Mouse (Mus musculus): ENCODE data around the gene Tmem50b. TPM values are rescaled to one million over a fixed set of nuclear protein-coding genes. Genes with fewer than 3 reads are reported as not detected.
A peak's percentile ranks its signal among the peaks of the same experiment; 100 is the strongest.

Gene Tmem50b
- polyA plus RNA-seq, 1 experiment from 2014 or later = 59.8 TPM

DNA sequence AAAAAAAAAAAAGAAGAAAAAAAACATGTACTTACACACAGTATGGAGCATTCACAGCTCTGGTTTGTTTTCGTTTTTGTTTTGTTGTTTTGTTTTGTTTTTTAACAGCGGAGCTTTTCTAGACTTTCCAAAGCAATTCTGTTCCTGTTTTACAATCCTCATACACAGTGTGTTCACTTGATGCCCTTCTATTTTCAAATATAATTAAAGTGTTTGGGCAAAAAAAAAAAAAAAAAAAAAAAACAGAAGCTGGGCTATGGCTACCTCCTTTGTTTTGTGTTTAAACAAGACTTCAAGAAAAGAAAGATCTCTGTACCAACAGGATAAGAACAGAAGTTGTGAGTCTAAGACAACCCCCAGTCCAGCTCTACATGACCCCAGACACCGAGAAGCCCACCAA is 8.9 kb downstream of the Tmem50b start:
- ChIA-PET POLR2A (interaction anchor here (0.6 kb wide), 4 partner anchors 21 to 757 kb away, joined by 3 to 4 read pairs (median 3); no protein-coding TSS in a partner anchor), CTCF (interaction anchor here (2.0 kb wide), 1 partner anchor 77 kb away, joined by 6 read pairs; no protein-coding TSS in a partner anchor)
- in situ Hi-C loops (cut with MboI; ENCODE audit: low pct_unique_long_range_greater_than_20kb) = loop anchor here (5.0 to 10.0 kb wide), 2 partner anchors 76 to 224 kb away; no protein-coding TSS in a partner anchor
- no peak for TF ChIP-seq CTCF (IDR thresholded peaks at IDR 0.05)
- DNase-seq (ENCODE audit: low read depth, low spot score) (no peak), ATAC-seq (no peak)
- H3K27me3 ChIP-seq = no peaks in the 10 kb centered on the region

DNA sequence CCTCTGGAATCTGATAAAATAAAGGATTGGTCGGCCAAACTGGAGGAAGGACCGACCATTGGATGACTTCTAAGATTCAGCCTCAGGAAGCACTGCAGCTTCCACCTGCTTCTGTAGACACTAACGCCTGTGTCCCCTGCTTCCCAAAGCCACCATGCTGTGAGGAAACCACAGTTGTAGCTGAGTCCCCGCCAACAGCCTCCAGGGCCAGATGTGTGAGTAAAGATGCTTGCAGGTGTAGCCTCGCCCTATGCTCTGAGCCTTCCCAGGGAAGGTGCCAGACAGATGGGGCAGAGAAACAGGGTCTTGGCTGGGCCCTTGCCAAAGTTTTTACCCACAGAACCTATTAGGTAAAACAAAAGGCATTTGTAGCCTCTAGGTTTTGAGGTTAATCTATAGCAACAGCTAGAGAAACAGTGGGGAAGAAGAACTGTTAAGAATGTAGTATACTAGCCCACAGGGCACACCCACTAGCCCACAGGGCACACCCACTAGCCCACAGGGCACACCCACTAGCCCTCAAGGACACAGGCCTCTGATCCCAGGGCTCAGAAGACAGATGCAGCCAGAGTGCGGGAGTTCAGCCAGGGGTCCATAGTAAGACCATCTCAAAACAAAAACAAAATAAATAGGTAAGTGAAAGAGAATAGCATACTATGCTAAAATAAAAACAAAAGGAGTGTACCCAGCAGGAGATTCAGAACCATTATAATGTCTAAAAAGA is 9.7 kb downstream of the Tmem50b start:
- ATAC-seq (no peak), DNase-seq (ENCODE audit: low read depth, low spot score) (no peak)
- in situ Hi-C loops (cut with MboI; ENCODE audit: low pct_unique_long_range_greater_than_20kb) = loop anchor here (5.0 to 10.0 kb wide), 2 partner anchors 76 to 223 kb away; no protein-coding TSS in a partner anchor
- no peak for TF ChIP-seq CTCF (IDR thresholded peaks at IDR 0.05)
- no peaks in the 10 kb centered on the region for H3K27me3 ChIP-seq
- CTCF ChIA-PET = interaction anchor here (0.6 kb wide), 1 partner anchor 972 kb away, joined by 3 read pairs; no protein-coding TSS in a partner anchor
- POLR2A ChIA-PET = no interaction called here

GRCm38 (mm10) chr16:91586244-91586643 is 11.4 kb downstream of the Tmem50b start:
- no peaks in the 10 kb centered on the region for H3K27me3 ChIP-seq
- in situ Hi-C loops (cut with MboI; ENCODE audit: low pct_unique_long_range_greater_than_20kb) = loop anchor here (5.0 to 10.0 kb wide), 2 partner anchors 74 to 221 kb away; no protein-coding TSS in a partner anchor
- ATAC-seq = no peak
- no peak for DNase-seq (ENCODE audit: low read depth, low spot score)
- ChIA-PET CTCF (no interaction called here), POLR2A (interaction anchor here (0.6 kb wide), 1 partner anchor 67 kb away, joined by 3 read pairs; no protein-coding TSS in a partner anchor)
- no peak for TF ChIP-seq CTCF (IDR thresholded peaks at IDR 0.05)

GRCm38 (mm10) chr16:91585617-91586016 is 12.0 kb downstream of the Tmem50b start:
- TF ChIP-seq CTCF (IDR thresholded peaks at IDR 0.05) = no peak
- in situ Hi-C loops (cut with MboI; ENCODE audit: low pct_unique_long_range_greater_than_20kb) = loop anchor here (5.0 to 10.0 kb wide), 2 partner anchors 73 to 221 kb away; no protein-coding TSS in a partner anchor
- ChIA-PET CTCF (no interaction called here), POLR2A (interaction anchor here (0.6 kb wide), 1 partner anchor 68 kb away, joined by 3 read pairs; no protein-coding TSS in a partner anchor)
- ATAC-seq (no peak), DNase-seq (ENCODE audit: low read depth, low spot score) (no peak)
- H3K27me3 ChIP-seq = no peaks in the 10 kb centered on the region

DNA sequence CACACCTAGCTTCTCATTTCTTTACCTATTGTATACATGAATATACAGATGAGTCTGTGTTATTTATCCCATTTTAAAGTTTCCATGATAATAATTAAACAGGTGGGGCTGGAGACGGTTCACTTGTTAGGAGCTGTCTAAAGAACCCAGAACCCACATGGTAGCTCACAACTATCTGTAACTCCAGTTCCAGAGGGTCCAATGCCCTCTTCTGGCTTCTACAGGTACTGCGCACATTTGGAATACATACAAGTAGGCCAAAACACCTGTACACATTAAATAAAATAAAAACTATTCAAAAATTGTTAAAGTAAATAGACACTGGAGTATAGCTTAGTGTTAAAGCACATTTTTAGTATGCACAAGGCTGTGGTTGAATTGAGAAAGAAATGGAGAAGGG is 15.3 kb downstream of the Tmem50b start:
- no peak for ATAC-seq
- peak; percentile 71 for TF ChIP-seq CTCF (IDR thresholded peaks at IDR 0.05)
- CTCF ChIA-PET = interaction anchor here (0.8 to 2.8 kb wide), 10 partner anchors 10 to 223 kb away, joined by 3 to 11 read pairs (median 5); no protein-coding TSS in a partner anchor

DNA sequence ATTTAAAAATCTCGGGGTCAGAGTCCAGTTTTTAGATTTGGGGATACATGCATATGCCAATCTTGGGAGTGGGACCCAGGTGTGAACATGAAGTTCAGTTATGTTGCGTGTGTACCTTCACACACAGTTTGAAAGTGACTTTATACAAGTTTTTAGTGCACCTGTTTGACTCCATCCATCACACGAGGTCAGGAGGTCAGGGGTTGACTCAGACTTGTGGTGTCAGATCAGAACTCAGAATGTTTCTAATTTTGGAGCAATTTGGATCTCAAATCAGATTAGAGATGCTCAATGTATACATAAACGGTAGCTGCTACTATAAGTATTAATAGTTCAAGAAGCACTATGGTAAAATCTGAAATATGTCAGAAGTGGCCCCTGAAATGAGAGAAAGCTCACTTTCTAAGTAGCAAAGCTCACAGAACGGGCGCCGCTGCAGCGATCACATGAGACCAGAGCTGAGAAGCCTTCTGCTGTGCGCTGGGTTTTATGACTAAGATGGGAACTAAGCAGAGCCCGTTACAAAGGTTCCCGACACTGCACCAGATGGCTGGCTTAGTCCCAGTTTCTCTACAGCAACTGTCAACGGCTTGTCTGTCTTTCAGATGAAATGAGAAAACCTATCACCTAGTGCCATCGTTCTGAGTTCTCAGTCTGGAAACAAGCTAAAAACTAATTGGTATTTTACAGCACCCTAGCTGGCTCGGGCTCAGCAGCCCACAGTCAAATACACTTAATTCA is 18.4 kb downstream of the Tmem50b start:
- ChIA-PET CTCF (interaction anchor here (1.5 kb wide), 1 partner anchor 9 kb away, joined by 5 read pairs; no protein-coding TSS in a partner anchor), POLR2A (no interaction called here)
- DNase-seq (ENCODE audit: low read depth, low spot score) (no peak), ATAC-seq (no peak)
- in situ Hi-C loops (cut with MboI; ENCODE audit: low pct_unique_long_range_greater_than_20kb) = no loop called here
- no peaks in the 10 kb centered on the region for H3K27me3 ChIP-seq
- no peak for TF ChIP-seq CTCF (IDR thresholded peaks at IDR 0.05)

More for the DNA sequence above, 15.3 kb downstream of the Tmem50b start:
- in situ Hi-C loops (cut with MboI; ENCODE audit: low pct_unique_long_range_greater_than_20kb) = loop anchor here (10.0 kb wide), 1 partner anchor 218 kb away; no protein-coding TSS in a partner anchor
- DNase-seq (ENCODE audit: low read depth, low spot score) = no peak
- H3K27me3 ChIP-seq = no peaks in the 10 kb centered on the region
- POLR2A ChIA-PET = interaction anchor here (1.0 kb wide), 1 partner anchor 9 kb away, joined by 5 read pairs; no protein-coding TSS in a partner anchor

GRCm38 (mm10) chr16:91575151-91575550 is 22.4 kb downstream of the Tmem50b start:
- TF ChIP-seq CTCF (IDR thresholded peaks at IDR 0.05) = no peak
- in situ Hi-C loops (cut with MboI; ENCODE audit: low pct_unique_long_range_greater_than_20kb) = no loop called here
- no peaks in the 10 kb centered on the region for H3K27me3 ChIP-seq
- ChIA-PET CTCF (interaction anchor here (1.1 kb wide), 2 partner anchors 9 to 18 kb away, joined by 3 read pairs; no protein-coding TSS in a partner anchor), POLR2A (no interaction called here)
- DNase-seq (ENCODE audit: low read depth, low spot score) (no peak), ATAC-seq (no peak)

GRCm38 (mm10) chr16:91571105-91571504 is 26.5 kb downstream of the Tmem50b start:
- no peak for TF ChIP-seq CTCF (IDR thresholded peaks at IDR 0.05)
- in situ Hi-C loops (cut with MboI; ENCODE audit: low pct_unique_long_range_greater_than_20kb) = no loop called here
- ChIA-PET CTCF (interaction anchor here (1.1 to 1.9 kb wide), 3 partner anchors 10 to 59 kb away, joined by 3 to 5 read pairs (median 3); no protein-coding TSS in a partner anchor), POLR2A (no interaction called here)
- DNase-seq (ENCODE audit: low read depth, low spot score) (no peak), ATAC-seq (no peak)
- H3K27me3 ChIP-seq = no peaks in the 10 kb centered on the region

GRCm38 (mm10) chr16:91568960-91569359 is 28.6 kb downstream of the Tmem50b start:
- ChIA-PET POLR2A (no interaction called here), CTCF (interaction anchor here (1.6 to 2.2 kb wide), 2 partner anchors 13 to 57 kb away, joined by 6 to 8 read pairs; no protein-coding TSS in a partner anchor)
- no peak for TF ChIP-seq CTCF (IDR thresholded peaks at IDR 0.05)
- DNase-seq (ENCODE audit: low read depth, low spot score) (no peak), ATAC-seq (no peak)
- in situ Hi-C loops (cut with MboI; ENCODE audit: low pct_unique_long_range_greater_than_20kb) = no loop called here
- no peaks in the 10 kb centered on the region for H3K27me3 ChIP-seq

GRCm38 (mm10) chr16:91566002-91566401 is 31.6 kb downstream of the Tmem50b start:
- no peak for ATAC-seq
- ChIA-PET POLR2A (no interaction called here), CTCF (interaction anchor here (1.0 kb wide), 1 partner anchor 15 kb away, joined by 3 read pairs; no protein-coding TSS in a partner anchor)
- in situ Hi-C loops (cut with MboI; ENCODE audit: low pct_unique_long_range_greater_than_20kb) = no loop called here
- no peaks in the 10 kb centered on the region for H3K27me3 ChIP-seq
- no peak for TF ChIP-seq CTCF (IDR thresholded peaks at IDR 0.05)
- DNase-seq (ENCODE audit: low read depth, low spot score) = no peak

All from Patski (cell line).